Mouse (Mus musculus): ENCODE measurements around the gene Arid3c. TPM values are rescaled to one million over a fixed set of nuclear protein-coding genes. Genes with fewer than 3 reads are reported as not detected.
A peak's percentile ranks its signal among the peaks of the same experiment; 100 is the strongest.

Gene Arid3c
- total RNA-seq, 2 experiments from 2014 or later: not detected

DNA sequence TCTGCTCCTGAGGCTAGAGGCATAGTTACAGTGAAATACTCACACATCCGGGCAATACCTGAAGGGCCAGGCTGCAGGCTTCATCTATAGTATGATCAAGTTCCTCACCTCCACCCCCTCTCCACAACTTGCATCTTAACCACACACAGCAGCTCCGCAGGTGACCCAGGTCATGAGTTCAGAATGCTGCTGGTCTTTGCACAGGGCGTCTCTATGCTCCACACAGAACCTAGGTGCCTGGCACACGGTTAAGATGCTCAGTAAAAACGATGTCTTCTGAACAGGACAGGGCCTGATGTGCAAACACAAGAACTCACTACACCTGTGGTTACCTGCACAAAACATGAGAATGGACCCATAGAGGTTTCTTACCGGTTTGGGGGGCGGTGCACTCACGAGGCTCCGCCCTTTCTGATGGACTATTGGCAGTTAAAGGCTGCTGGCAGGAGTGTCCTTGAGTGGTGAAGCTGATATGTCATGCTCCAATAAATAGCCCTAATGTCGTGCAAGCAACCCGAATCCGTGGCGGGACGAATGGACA lies 23.9 kb upstream of the Arid3c start, which contains the start of gene Galt:
Galt (plus strand) TSS at position 432 of the 541 bp plus-strand sequence.
- no peak for DNase-seq
- intact Hi-C loops (cut with DNase I): no loop called here

DNA sequence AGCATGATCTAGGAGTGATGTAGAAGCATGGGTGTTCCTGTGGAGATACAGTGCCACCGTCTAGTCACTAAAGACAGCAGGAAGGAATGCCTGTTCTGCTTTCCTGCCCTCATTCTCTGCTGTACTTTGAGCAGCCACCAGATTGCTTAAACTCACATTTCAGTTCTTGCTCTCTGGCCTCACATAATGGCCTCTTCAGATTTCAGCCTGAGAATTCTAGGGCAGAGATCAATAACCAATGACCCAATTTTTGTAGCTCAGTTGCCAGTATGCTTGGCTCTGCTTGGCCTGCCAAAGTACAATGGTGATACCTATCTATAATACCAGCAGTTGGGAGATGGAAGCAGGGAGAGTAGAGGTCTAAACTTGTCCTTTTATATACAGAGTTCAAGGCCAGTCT lies 14.1 kb upstream of the Arid3c start:
- intact Hi-C loops (cut with DNase I): no loop called here
- DNase-seq: no peak

GRCm38 (mm10) chr4:41744131-41744530 lies 13.2 kb upstream of the Arid3c start:
- intact Hi-C loops (cut with DNase I): no loop called here
- DNase-seq: no peak

GRCm38 (mm10) chr4:41741158-41741560 lies 10.2 kb upstream of the Arid3c start:
- intact Hi-C loops (cut with DNase I): no loop called here
- DNase-seq: peak; percentile 90 to 91

DNA sequence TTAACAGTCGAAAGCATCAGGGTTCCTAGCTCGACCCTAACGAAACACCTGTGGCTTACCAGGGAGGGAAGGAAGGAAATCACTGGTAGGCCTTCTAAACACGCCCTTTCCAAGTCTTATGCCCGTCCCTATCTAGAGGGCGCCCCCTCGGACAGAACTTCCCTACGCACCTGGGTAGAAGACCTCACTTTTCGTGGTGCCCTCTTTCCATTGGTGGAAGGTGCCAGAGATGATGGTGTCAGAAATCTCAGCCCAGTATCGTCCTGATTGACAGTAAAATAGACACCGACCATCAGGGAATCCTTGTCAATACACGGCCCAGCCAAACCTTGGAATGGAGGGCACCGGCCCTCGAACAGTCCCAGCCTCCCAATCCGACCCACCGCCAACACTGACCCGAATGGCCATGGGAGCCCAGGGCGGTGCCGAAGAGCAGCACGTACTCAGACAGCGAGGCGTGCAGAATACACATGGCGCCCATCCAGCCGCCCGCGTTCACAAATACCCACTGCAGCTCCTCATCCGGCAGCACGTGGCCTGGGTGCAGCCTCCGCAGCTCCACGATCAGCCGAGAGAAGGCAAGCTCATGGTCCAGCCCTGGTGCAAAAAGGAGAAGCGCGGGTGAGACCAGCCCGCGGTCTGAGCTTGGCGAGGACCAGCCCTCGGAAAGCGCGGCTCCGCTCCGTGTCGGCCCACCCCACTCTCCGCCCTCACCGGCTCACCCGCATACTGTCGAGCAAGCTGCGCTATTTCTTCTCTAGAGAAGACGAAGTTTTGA lies 9.6 kb upstream of the Arid3c start:
- no peak for DNase-seq
- intact Hi-C loops (cut with DNase I): no loop called here

DNA sequence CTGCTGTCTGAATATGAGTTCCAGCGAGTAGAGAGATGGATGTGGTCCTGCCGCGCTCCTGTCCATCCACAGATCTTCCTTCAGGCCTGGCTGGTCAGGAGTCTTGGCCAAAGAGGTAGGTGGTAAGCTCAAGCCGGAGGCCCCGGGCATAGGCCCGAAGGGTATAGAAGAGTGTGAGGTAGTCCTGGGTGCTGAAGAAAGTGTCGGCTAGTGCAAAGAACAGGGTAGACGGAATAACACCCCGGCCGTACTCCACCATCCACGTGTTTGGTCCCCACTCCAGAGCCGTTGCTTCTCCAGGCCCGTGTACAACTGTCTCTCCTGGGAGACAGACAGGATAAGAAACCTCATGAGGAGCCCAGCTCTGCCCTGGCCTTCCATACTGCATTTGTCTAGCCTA lies 8.3 kb upstream of the Arid3c start:
- no peak for DNase-seq
- intact Hi-C loops (cut with DNase I): no loop called here

DNA sequence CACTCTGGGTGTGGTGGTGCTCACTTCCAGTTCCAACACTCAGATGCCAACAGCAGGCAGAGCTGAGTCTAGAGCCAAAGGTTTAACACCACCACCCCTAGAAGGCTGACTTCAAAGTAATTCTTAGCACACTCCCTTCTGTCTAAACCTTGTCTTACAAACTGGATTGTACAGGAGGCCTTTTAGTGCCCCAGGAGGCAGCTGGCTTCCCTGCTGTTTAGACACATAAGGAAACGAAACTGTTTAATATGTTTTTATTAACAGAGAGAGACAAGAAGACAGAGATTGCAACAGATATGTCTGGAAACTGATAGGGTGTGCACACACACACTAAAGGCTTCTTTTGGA lies 7.3 kb upstream of the Arid3c start:
- intact Hi-C loops (cut with DNase I): no loop called here
- DNase-seq: no peak

- intact Hi-C loops (cut with DNase I): no loop called here
- DNase-seq: peak; percentile 75 to 79
These were observed 6.8 kb upstream of the Arid3c start for GRCm38 (mm10) chr4:41737602-41738255.

GRCm38 (mm10) chr4:41726826-41727621 lies 3.9 kb downstream of the Arid3c start:
- no peak for DNase-seq
- intact Hi-C loops (cut with DNase I): no loop called here

GRCm38 (mm10) chr4:41722918-41723351 lies 8.0 kb downstream of the Arid3c start, which contains the start of gene Dctn3:
Dctn3 (minus strand) TSS chr4:41723170.
- intact Hi-C loops (cut with DNase I): no loop called here
- DNase-seq: peak; percentile 80 to 86

DNA sequence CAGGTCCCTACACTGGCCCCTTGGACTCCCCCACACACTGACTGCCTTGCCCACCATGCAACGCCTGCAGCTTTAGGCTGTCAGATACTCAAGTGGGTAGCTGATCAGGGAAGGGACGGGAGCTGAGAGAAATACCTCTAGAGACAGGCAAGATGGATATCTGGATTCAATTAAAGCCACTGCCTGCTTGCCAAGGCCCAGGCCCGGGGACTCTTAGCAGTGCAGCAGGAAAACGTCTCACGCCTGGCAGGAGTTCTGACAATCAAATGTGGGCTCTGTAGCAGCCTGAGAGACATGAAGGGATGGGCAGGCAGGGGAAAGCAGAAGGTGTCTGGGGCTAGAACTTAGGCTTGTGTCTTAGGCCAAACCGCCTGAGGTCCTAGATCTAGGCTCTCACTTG lies 14.1 kb downstream of the Arid3c start:
- intact Hi-C loops (cut with DNase I): no loop called here
- no peak for DNase-seq

GRCm38 (mm10) chr4:41715596-41715995 lies 15.3 kb downstream of the Arid3c start:
- intact Hi-C loops (cut with DNase I): no loop called here
- DNase-seq: peak; percentile 25 to 51

DNA sequence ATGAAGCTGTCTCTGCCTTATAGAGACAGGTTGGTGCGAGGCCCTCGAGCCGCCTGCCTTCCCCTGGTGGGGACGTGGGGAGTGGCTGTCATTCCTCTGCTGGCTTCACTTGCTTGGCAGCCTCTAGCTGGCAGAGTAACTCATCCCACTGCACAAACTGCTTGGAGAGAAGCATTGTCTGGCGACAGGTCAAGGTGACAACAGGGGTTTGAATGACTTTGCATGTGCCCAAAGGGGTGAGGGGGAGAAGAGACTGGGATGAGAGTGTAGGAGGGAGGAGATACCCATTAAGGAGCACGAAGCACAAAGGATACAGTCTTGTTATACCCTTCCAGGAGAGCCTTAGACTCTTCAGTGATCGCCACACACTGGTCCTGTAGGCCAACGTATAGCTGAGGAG lies 15.9 kb downstream of the Arid3c start:
- no peak for DNase-seq
- intact Hi-C loops (cut with DNase I): no loop called here

DNA sequence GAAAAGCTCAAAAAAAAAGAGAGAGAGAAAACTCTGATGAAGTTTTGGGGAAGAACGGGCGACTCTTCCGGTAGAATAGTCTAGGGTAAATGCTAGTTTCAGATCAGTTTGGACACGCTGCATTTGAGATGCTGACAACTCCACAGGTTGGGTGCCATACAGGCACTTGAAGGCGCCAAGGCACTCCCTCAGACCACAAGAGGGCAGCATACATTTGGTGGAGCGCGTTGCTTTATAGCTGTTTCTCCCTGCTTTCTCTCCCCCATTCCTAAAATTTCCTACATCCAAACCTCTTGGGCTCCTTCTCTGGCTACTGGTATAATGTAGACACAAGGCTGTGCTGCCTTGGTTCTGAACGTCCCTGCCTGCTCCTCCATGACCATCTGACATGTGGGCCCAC lies 16.7 kb downstream of the Arid3c start:
- peak; percentile 58 to 78 for DNase-seq
- intact Hi-C loops (cut with DNase I): loop anchor here (1.0 kb wide), 1 partner anchor 21 kb away; no protein-coding TSS in a partner anchor

- DNase-seq: peak; percentile 88
- intact Hi-C loops (cut with DNase I): loop anchor here (1.0 kb wide), 1 partner anchor 22 kb away; no protein-coding TSS in a partner anchor
These were observed 17.5 kb downstream of the Arid3c start, which contains the start of gene Rpp25l for GRCm38 (mm10) chr4:41713197-41714067. Rpp25l (minus strand) TSS chr4:41713534.

- DNase-seq: peak in 1 of 2 experiments; percentile 34
These were observed 18.3 kb downstream of the Arid3c start for GRCm38 (mm10) chr4:41712421-41713196.

GRCm38 (mm10) chr4:41711705-41712375 lies 19.1 kb downstream of the Arid3c start:
- no peak for DNase-seq
- intact Hi-C loops (cut with DNase I): no loop called here

More at GRCm38 (mm10) chr4:41712421-41713196, 18.3 kb downstream of the Arid3c start:
- intact Hi-C loops (cut with DNase I): no loop called here

DNA sequence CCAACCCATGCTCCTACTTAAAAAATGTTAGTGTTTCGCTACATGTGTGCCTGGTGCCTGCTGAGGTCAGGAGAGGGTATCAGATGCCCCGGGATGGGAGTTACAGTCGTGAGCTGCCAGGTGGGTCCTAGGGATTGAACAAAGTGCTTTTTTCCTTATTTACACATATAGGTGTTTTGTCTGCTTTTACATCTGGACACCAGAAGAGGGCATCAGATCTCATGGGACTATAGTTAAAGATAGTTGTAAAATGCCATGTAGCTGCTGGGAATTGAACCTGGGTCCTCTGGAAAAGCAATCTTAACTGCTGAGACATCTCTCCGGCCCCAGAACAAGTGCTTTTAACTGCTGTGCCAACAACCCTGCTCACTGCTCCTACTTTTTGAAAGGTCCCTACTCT lies 20.7 kb downstream of the Arid3c start:
- DNase-seq: no peak
- intact Hi-C loops (cut with DNase I): no loop called here
